Mouse (Mus musculus): ENCODE results near the gene Notch1. TPM values are rescaled to one million over a fixed set of nuclear protein-coding genes. Genes with fewer than 3 reads are reported as not detected.
A peak's percentile ranks its signal among the peaks of the same experiment; 100 is the strongest.

Gene Notch1
- polyA plus RNA-seq, 1 experiment from 2014 or later: 11.3 TPM

DNA sequence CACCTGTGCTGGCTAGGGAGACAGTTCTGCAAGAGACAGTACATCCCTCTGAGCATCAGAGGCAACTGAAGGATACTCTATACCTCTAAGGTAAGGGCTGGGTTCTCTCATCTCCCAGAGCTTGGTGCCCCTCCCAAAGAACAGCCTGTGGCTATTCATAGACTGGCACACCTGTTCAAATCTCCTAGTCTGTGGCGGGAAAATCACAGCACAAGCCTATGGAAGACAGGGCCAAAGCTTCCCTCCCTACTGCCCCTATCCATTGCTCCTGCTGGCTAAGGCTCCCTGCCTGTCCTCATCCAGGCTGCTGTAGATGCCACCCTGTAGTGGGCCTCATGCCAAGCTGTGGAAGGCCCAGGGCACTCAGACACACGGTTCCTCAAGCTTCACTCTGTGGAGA is 20.8 kb downstream of the Notch1 start:
- H3K27me3 ChIP-seq (replicated peaks): no peaks in the 10 kb centered on the region
- H3K4me1 ChIP-seq (replicated peaks): peaks cover 90% of the 10 kb centered on the region
- no peak overlapping the region for H3K9ac ChIP-seq
- 0 out of 2 replicates have a peak overlapping the region, but pooled peaks have one; percentile 1 for H3K27ac ChIP-seq
- 80% methylated on average over 2 of the region's 2 CpGs for WGBS
- no peak for ATAC-seq
- H3K4me3 ChIP-seq (replicated peaks): no peak overlapping the region
- H3K4me2 ChIP-seq (replicated peaks): no peak overlapping the region
- H3K36me3 ChIP-seq: 0 out of 2 replicates have a peak, but pooled peaks cover 2% of the 10 kb centered on the region
- H3K9me3 ChIP-seq: no peaks in the 10 kb centered on the region

DNA sequence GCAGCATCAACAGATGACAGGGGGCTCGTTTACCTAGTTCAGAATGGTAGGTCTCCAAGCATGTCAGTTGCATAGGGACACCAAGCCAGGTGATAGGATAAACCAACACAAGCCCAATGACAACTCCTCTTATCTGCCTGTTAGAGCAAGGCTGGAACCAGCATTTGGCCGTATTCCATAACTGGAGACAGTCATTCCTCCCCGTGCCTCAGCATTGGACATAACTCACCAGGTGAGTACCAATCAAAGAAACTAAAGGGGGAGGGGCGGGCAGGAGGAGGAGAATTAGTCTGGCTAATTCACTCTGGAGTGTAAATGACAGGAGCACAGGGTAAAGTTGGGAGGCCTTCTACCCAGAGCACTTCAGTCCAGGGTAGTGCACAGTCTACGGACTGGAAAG is 21.5 kb downstream of the Notch1 start:
- 0 out of 2 replicates have a peak, but pooled peaks cover 2% of the 10 kb centered on the region for H3K36me3 ChIP-seq
- H3K27me3 ChIP-seq (replicated peaks): no peaks in the 10 kb centered on the region
- 64% methylated on average over 5 of the region's 5 CpGs for WGBS
- H3K4me3 ChIP-seq (replicated peaks): no peak overlapping the region
- H3K4me1 ChIP-seq (replicated peaks): peaks cover 90% of the 10 kb centered on the region
- ATAC-seq: no peak
- H3K4me2 ChIP-seq (replicated peaks): no peak overlapping the region
- H3K27ac ChIP-seq: peak overlapping the region; percentile 67
- no peak overlapping the region for H3K9ac ChIP-seq
- no peaks in the 10 kb centered on the region for H3K9me3 ChIP-seq

GRCm38 (mm10) chr2:26494396-26494795 is 22.1 kb downstream of the Notch1 start:
- Histone ChIP-seq H3K9ac (no peak overlapping the region), H3K4me3 (replicated peaks) (no peak overlapping the region), H3K4me2 (replicated peaks) (peak overlapping the region; percentile 14), H3K4me1 (replicated peaks) (peaks cover 91% of the 10 kb centered on the region), H3K36me3 (0 out of 2 replicates have a peak, but pooled peaks cover 2% of the 10 kb centered on the region), H3K27ac (peak overlapping the region; percentile 67), H3K27me3 (replicated peaks) (no peaks in the 10 kb centered on the region), H3K9me3 (no peaks in the 10 kb centered on the region)
- ATAC-seq: peak; percentile 15; the same call in 1 of the 2 replicates
- 34% methylated on average over 7 of the region's 7 CpGs for WGBS

- WGBS: 29% methylated on average over 9 of the region's 9 CpGs
- H3K36me3 ChIP-seq: no peaks in the 10 kb centered on the region
- peak; percentile 34 for ATAC-seq
Observed at GRCm38 (mm10) chr2:26493021-26493781, 23.3 kb downstream of the Notch1 start.

GRCm38 (mm10) chr2:26490760-26491301 is 25.6 kb downstream of the Notch1 start:
- no peak for ATAC-seq
- no peak overlapping the region for H3K9ac ChIP-seq
- no peaks in the 10 kb centered on the region for H3K36me3 ChIP-seq
- H3K27me3 ChIP-seq (replicated peaks): no peaks in the 10 kb centered on the region
- peaks cover 92% of the 10 kb centered on the region for H3K4me1 ChIP-seq (replicated peaks)
- no peak overlapping the region for H3K4me3 ChIP-seq (replicated peaks)
- no peaks in the 10 kb centered on the region for H3K9me3 ChIP-seq
- H3K27ac ChIP-seq: 0 out of 2 replicates have a peak overlapping the region, but pooled peaks have one; percentile 57
- WGBS: 51% methylated on average over 4 of the region's 4 CpGs
- no peak overlapping the region for H3K4me2 ChIP-seq (replicated peaks)

More at GRCm38 (mm10) chr2:26493021-26493781, 23.3 kb downstream of the Notch1 start:
- H3K9ac ChIP-seq: no peak overlapping the region
- peak overlapping the region; percentile 67 for H3K27ac ChIP-seq
- no peak overlapping the region for H3K4me3 ChIP-seq (replicated peaks)
- no peaks in the 10 kb centered on the region for H3K9me3 ChIP-seq
- no peaks in the 10 kb centered on the region for H3K27me3 ChIP-seq (replicated peaks)
- H3K4me1 ChIP-seq (replicated peaks): peaks cover 92% of the 10 kb centered on the region
- H3K4me2 ChIP-seq (replicated peaks): peak overlapping the region; percentile 26

DNA sequence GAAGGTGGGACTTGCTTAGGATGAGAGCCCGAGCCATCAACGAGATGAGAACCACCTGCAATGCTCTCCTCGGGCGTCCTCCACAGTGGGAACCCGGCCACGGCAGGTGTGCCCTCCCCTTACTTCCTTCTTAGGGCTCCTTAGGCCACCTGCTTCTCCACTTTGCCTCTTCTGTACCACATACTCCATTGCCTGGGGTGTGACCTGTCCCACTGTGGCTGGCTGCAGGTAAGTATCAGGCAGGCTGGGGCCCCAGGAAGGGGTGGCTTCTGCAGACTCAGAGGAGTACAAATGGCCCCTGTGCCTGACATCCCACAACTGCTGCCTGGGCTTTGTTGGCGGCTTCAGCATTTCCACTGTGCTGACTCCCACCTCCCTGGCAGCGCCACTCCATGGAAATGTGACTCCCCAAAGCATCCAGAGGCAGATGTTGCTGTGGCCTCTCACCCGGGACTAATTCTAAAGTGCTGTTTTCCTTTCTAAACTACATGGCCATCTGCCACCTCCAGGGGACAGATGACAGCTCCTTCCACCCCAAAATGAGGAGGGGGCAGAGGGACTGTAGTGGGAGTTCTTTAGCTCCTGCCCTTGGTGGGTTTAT is 27.8 kb downstream of the Notch1 start:
- no peaks in the 10 kb centered on the region for H3K9me3 ChIP-seq
- H3K36me3 ChIP-seq: peaks cover 5% of the 10 kb centered on the region; the same call in 1 of the 2 replicates
- no peaks in the 10 kb centered on the region for H3K27me3 ChIP-seq (replicated peaks)
- ATAC-seq: peak; percentile 21; the same call in 1 of the 2 replicates
- 34% methylated on average over 9 of the region's 9 CpGs for WGBS
- H3K4me2 ChIP-seq (replicated peaks): peak overlapping the region; percentile 48
- H3K4me1 ChIP-seq (replicated peaks): peaks cover 88% of the 10 kb centered on the region
- no peak overlapping the region for H3K4me3 ChIP-seq (replicated peaks)
- H3K27ac ChIP-seq: peak overlapping the region; percentile 45
- 0 out of 2 replicates have a peak overlapping the region, but pooled peaks have one; percentile 8 for H3K9ac ChIP-seq

DNA sequence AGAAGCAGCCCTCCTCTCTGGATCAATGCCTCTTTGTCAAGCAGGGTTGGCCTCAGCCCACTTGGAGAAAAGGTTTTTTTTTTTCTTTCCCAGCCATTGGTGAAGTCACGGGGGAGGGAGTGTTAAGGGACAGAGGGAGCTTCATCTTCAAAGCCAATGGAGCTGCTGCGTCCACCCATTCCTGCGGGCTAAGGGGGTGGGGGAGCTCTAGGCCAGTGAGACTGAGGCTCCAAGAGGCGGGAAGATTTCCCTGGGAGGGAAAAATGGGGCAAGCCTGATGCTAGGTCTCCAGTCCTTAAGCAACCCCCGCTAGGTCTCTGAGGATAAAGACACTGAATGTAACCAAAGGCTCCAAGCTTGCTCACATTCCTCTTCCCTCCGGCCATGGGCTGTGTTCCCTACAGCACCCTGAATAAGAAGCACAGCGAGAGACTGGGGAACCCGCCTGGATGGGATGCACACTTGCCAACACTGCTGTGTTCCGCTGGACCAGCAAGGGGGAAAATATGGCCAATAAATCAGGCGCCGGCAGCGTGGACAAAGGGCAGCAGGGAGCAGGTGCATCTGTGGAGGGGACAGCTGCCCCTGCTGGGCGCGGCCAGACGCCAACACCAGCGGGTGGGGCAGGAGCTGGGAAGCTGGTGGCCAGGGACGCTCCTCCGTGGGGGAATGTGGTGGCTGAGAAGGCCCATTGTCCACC is 29.0 kb downstream of the Notch1 start:
- peak overlapping the region; percentile 45 for H3K27ac ChIP-seq
- peaks cover 89% of the 10 kb centered on the region for H3K4me1 ChIP-seq (replicated peaks)
- H3K36me3 ChIP-seq: peaks cover 5% of the 10 kb centered on the region; the same call in 1 of the 2 replicates
- no peak overlapping the region for H3K4me3 ChIP-seq (replicated peaks)
- 0 out of 2 replicates have a peak overlapping the region, but pooled peaks have one; percentile 13 for H3K9ac ChIP-seq
- H3K9me3 ChIP-seq: no peaks in the 10 kb centered on the region
- peak overlapping the region; percentile 48 for H3K4me2 ChIP-seq (replicated peaks)
- H3K27me3 ChIP-seq (replicated peaks): no peaks in the 10 kb centered on the region
- 0 out of 2 replicates have a peak, but pooled peaks have one; percentile 3 for ATAC-seq
- WGBS: 37% methylated on average over 18 of the region's 18 CpGs

- Histone ChIP-seq H3K4me3 (replicated peaks) (no peak overlapping the region), H3K36me3 (peaks cover 5% of the 10 kb centered on the region; the same call in 1 of the 2 replicates), H3K9me3 (no peaks in the 10 kb centered on the region), H3K9ac (0 out of 2 replicates have a peak overlapping the region, but pooled peaks have one; percentile 13), H3K27me3 (replicated peaks) (no peaks in the 10 kb centered on the region), H3K27ac (peak overlapping the region; percentile 45), H3K4me2 (replicated peaks) (peak overlapping the region; percentile 48), H3K4me1 (replicated peaks) (peaks cover 87% of the 10 kb centered on the region)
- ATAC-seq: no peak
- WGBS: 29% methylated on average over 3 of the region's 3 CpGs
Observed at GRCm38 (mm10) chr2:26486835-26487321, 29.6 kb downstream of the Notch1 start.

DNA sequence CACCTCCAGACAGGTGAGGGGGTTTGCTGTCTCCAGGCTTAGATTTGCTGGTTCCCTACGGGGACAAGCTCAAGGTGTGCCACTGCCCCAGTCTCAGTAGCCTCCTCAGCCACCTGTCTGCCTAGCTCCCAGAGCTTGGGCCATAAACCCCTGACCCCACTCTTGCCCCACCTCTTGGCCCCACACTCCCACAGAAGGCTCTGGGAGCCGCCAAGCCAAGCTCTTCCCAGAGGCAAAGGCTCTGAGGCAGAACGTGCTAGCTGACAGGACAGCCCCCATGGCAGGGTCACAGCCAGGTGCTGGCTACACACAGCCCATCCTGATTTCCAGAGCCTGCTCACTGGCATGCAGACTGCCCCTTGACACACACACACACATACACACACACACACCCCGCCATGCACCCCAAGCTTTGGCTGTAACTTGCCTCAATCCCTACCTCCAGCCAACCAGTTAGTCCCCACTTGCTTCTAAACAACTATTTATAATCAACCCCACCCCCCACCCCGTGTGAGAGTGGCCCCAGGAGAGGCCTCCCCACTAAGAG is 30.1 kb downstream of the Notch1 start:
- Histone ChIP-seq H3K27ac (peak overlapping the region; percentile 45; the same call in 1 of the 2 replicates), H3K36me3 (peaks cover 6% of the 10 kb centered on the region), H3K4me1 (replicated peaks) (peaks cover 92% of the 10 kb centered on the region), H3K9me3 (no peaks in the 10 kb centered on the region), H3K27me3 (replicated peaks) (no peaks in the 10 kb centered on the region), H3K4me3 (replicated peaks) (no peak overlapping the region), H3K9ac (no peak overlapping the region), H3K4me2 (replicated peaks) (peak overlapping the region; percentile 48; the same call in 1 of the 2 replicates)
- WGBS: 28% methylated on average over 5 of the region's 5 CpGs
- ATAC-seq: no peak

- no peak for ATAC-seq
- H3K4me2 ChIP-seq (replicated peaks): no peak overlapping the region
- WGBS: 29% methylated on average over 7 of the region's 7 CpGs
- H3K4me1 ChIP-seq (replicated peaks): peaks cover 92% of the 10 kb centered on the region
- no peaks in the 10 kb centered on the region for H3K9me3 ChIP-seq
- no peak overlapping the region for H3K9ac ChIP-seq
- peaks cover 12% of the 10 kb centered on the region for H3K36me3 ChIP-seq
- no peaks in the 10 kb centered on the region for H3K27me3 ChIP-seq (replicated peaks)
- H3K4me3 ChIP-seq (replicated peaks): no peak overlapping the region
- no peak overlapping the region for H3K27ac ChIP-seq
Observed at GRCm38 (mm10) chr2:26485710-26486109, 30.8 kb downstream of the Notch1 start.

- peaks cover 88% of the 10 kb centered on the region for H3K4me1 ChIP-seq (replicated peaks)
- H3K27me3 ChIP-seq (replicated peaks): no peaks in the 10 kb centered on the region
- no peak overlapping the region for H3K4me3 ChIP-seq (replicated peaks)
- H3K9ac ChIP-seq: no peak overlapping the region
- no peak overlapping the region for H3K4me2 ChIP-seq (replicated peaks)
- peaks cover 16% of the 10 kb centered on the region for H3K36me3 ChIP-seq
- 77% methylated on average over 9 of the region's 9 CpGs for WGBS
- ATAC-seq: no peak
- H3K27ac ChIP-seq: no peak overlapping the region
- no peaks in the 10 kb centered on the region for H3K9me3 ChIP-seq
Observed at GRCm38 (mm10) chr2:26485278-26485677, 31.2 kb downstream of the Notch1 start.
